Mouse (Mus musculus): Measurements from ENCODE around the gene Suco. TPM values are rescaled to one million over a fixed set of nuclear protein-coding genes. Genes with fewer than 3 reads are reported as not detected.

The Suco gene
- total and polyA plus RNA-seq, 2 experiments from 2014 or later: 18.5 to 39.6 TPM

GRCm38 (mm10) chr1:161918682-161919372, 42.3 kb upstream of the Suco start:
- Histone ChIP-seq H3K9ac (no peak overlapping the region), H3K4me2 (ENCODE audit: low read depth) (no peak overlapping the region), H3K27me3 (ENCODE audit: insufficient read depth, low read length) (no peaks in the 10 kb centered on the region), H3K4me1 (ENCODE audit: insufficient read depth) (no peaks in the 10 kb centered on the region), H3K36me3 (ENCODE audit: insufficient read depth) (no peaks in the 10 kb centered on the region), H3K27ac (ENCODE audit: low read depth, low read length) (no peak overlapping the region), H3K4me3 (ENCODE audit: low read depth, low read length) (no peak overlapping the region), H3K9me3 (ENCODE audit: low read length) (no peaks in the 10 kb centered on the region)
- 50% methylated on average over 7 of the region's 7 CpGs for WGBS
- TF ChIP-seq CTCF (IDR thresholded peaks at IDR 0.05; ENCODE audit: low read depth): no peak
- no peak for ATAC-seq
- DNase-seq: no peak

GRCm38 (mm10) chr1:161917940-161918484, 41.5 kb upstream of the Suco start:
- DNase-seq: no peak
- H3K4me2 ChIP-seq (ENCODE audit: low read depth): no peak overlapping the region
- H3K9ac ChIP-seq: no peak overlapping the region
- no peaks in the 10 kb centered on the region for H3K36me3 ChIP-seq (ENCODE audit: insufficient read depth)
- no peaks in the 10 kb centered on the region for H3K9me3 ChIP-seq (ENCODE audit: low read length)
- H3K4me3 ChIP-seq (ENCODE audit: low read depth, low read length): no peak overlapping the region
- no peaks in the 10 kb centered on the region for H3K27me3 ChIP-seq (ENCODE audit: insufficient read depth, low read length)
- H3K4me1 ChIP-seq (ENCODE audit: insufficient read depth): no peaks in the 10 kb centered on the region
- ATAC-seq: no peak
- no peak for TF ChIP-seq CTCF (IDR thresholded peaks at IDR 0.05; ENCODE audit: low read depth)
- WGBS: 93% methylated on average over 3 of the region's 3 CpGs
- no peak overlapping the region for H3K27ac ChIP-seq (ENCODE audit: low read depth, low read length)

- Histone ChIP-seq H3K4me3 (ENCODE audit: low read depth, low read length) (no peak overlapping the region), H3K36me3 (ENCODE audit: insufficient read depth) (no peaks in the 10 kb centered on the region), H3K4me1 (ENCODE audit: insufficient read depth) (no peaks in the 10 kb centered on the region), H3K27ac (ENCODE audit: low read depth, low read length) (no peak overlapping the region), H3K27me3 (ENCODE audit: insufficient read depth, low read length) (no peaks in the 10 kb centered on the region), H3K4me2 (ENCODE audit: low read depth) (no peak overlapping the region), H3K9me3 (ENCODE audit: low read length) (no peaks in the 10 kb centered on the region), H3K9ac (no peak overlapping the region)
- no peak for DNase-seq
- ATAC-seq: no peak
- no peak for TF ChIP-seq CTCF (IDR thresholded peaks at IDR 0.05; ENCODE audit: low read depth)
- WGBS: 48% methylated on average over 3 of the region's 3 CpGs
Observed at GRCm38 (mm10) chr1:161916036-161916435, 39.6 kb upstream of the Suco start.

GRCm38 (mm10) chr1:161913648-161913984, 37.1 kb upstream of the Suco start:
- DNase-seq (no peak), ATAC-seq (no peak)
- 77% methylated on average over 7 of the region's 7 CpGs for WGBS
- Histone ChIP-seq H3K4me1 (ENCODE audit: insufficient read depth) (no peaks in the 10 kb centered on the region), H3K27me3 (ENCODE audit: insufficient read depth, low read length) (no peaks in the 10 kb centered on the region), H3K27ac (ENCODE audit: low read depth, low read length) (no peak overlapping the region), H3K9ac (no peak overlapping the region), H3K9me3 (ENCODE audit: low read length) (no peaks in the 10 kb centered on the region), H3K36me3 (ENCODE audit: insufficient read depth) (no peaks in the 10 kb centered on the region), H3K4me3 (ENCODE audit: low read depth, low read length) (no peak overlapping the region), H3K4me2 (ENCODE audit: low read depth) (no peak overlapping the region)
- TF ChIP-seq CTCF (IDR thresholded peaks at IDR 0.05; ENCODE audit: low read depth): no peak

- ATAC-seq (no peak), DNase-seq (no peak)
- Histone ChIP-seq H3K27ac (ENCODE audit: low read depth, low read length) (no peak overlapping the region), H3K4me1 (ENCODE audit: insufficient read depth) (no peaks in the 10 kb centered on the region), H3K9ac (no peak overlapping the region), H3K4me3 (ENCODE audit: low read depth, low read length) (no peak overlapping the region), H3K4me2 (ENCODE audit: low read depth) (no peak overlapping the region), H3K27me3 (ENCODE audit: insufficient read depth, low read length) (no peaks in the 10 kb centered on the region), H3K9me3 (ENCODE audit: low read length) (no peaks in the 10 kb centered on the region), H3K36me3 (ENCODE audit: insufficient read depth) (no peaks in the 10 kb centered on the region)
- TF ChIP-seq CTCF (IDR thresholded peaks at IDR 0.05; ENCODE audit: low read depth): no peak
- WGBS: 75% methylated on average over 4 of the region's 4 CpGs
Observed at GRCm38 (mm10) chr1:161912940-161913647, 36.6 kb upstream of the Suco start.

GRCm38 (mm10) chr1:161909074-161909473, 32.6 kb upstream of the Suco start:
- Histone ChIP-seq H3K4me3 (ENCODE audit: low read depth, low read length) (no peak overlapping the region), H3K4me2 (ENCODE audit: low read depth) (no peak overlapping the region), H3K9me3 (ENCODE audit: low read length) (no peaks in the 10 kb centered on the region), H3K36me3 (ENCODE audit: insufficient read depth) (no peaks in the 10 kb centered on the region), H3K9ac (no peak overlapping the region), H3K27me3 (ENCODE audit: insufficient read depth, low read length) (no peaks in the 10 kb centered on the region), H3K27ac (ENCODE audit: low read depth, low read length) (no peak overlapping the region), H3K4me1 (ENCODE audit: insufficient read depth) (no peaks in the 10 kb centered on the region)
- DNase-seq (no peak), ATAC-seq (no peak)
- WGBS: 84% methylated on average over 8 of the region's 8 CpGs
- TF ChIP-seq CTCF (IDR thresholded peaks at IDR 0.05; ENCODE audit: low read depth): no peak

GRCm38 (mm10) chr1:161907795-161908457, 31.4 kb upstream of the Suco start:
- no peak for TF ChIP-seq CTCF (IDR thresholded peaks at IDR 0.05; ENCODE audit: low read depth)
- H3K36me3 ChIP-seq (ENCODE audit: insufficient read depth): no peaks in the 10 kb centered on the region
- H3K27ac ChIP-seq (ENCODE audit: low read depth, low read length): no peak overlapping the region
- ATAC-seq (no peak), DNase-seq (no peak)
- 81% methylated on average over 2 of the region's 2 CpGs for WGBS
- no peaks in the 10 kb centered on the region for H3K4me1 ChIP-seq (ENCODE audit: insufficient read depth)
- H3K9ac ChIP-seq: no peak overlapping the region
- H3K4me3 ChIP-seq (ENCODE audit: low read depth, low read length): no peak overlapping the region
- no peaks in the 10 kb centered on the region for H3K9me3 ChIP-seq (ENCODE audit: low read length)
- H3K4me2 ChIP-seq (ENCODE audit: low read depth): no peak overlapping the region
- no peaks in the 10 kb centered on the region for H3K27me3 ChIP-seq (ENCODE audit: insufficient read depth, low read length)

Measured in forebrain, postnatal 0 days (tissue).